Mouse (Mus musculus): Measurements from ENCODE around the gene Mettl16. TPM values are rescaled to one million over a fixed set of nuclear protein-coding genes. Genes with fewer than 3 reads are reported as not detected.

The Mettl16 gene
- polyA plus RNA-seq, 1 experiment from 2014 or later: 58.4 TPM

- Histone ChIP-seq H3K27ac (no peak overlapping the region), H3K4me1 (peaks cover 21% of the 10 kb centered on the region), H3K9ac (no peak overlapping the region), H3K4me2 (no peak overlapping the region), H3K9me3 (no peaks in the 10 kb centered on the region), H3K4me3 (no peak overlapping the region), H3K36me3 (peaks cover 10% of the 10 kb centered on the region), H3K27me3 (0 out of 2 replicates have a peak, but pooled peaks cover 16% of the 10 kb centered on the region)
- no peak for ATAC-seq (ENCODE audit: insufficient number of reproducible peaks, insufficient read depth, low FRiP score, low TSS enrichment, low read depth)
- WGBS: 95% methylated on average over 5 of the region's 5 CpGs
These were observed 56.1 kb downstream of the Mettl16 start for GRCm38 (mm10) chr11:74826702-74827101.

DNA sequence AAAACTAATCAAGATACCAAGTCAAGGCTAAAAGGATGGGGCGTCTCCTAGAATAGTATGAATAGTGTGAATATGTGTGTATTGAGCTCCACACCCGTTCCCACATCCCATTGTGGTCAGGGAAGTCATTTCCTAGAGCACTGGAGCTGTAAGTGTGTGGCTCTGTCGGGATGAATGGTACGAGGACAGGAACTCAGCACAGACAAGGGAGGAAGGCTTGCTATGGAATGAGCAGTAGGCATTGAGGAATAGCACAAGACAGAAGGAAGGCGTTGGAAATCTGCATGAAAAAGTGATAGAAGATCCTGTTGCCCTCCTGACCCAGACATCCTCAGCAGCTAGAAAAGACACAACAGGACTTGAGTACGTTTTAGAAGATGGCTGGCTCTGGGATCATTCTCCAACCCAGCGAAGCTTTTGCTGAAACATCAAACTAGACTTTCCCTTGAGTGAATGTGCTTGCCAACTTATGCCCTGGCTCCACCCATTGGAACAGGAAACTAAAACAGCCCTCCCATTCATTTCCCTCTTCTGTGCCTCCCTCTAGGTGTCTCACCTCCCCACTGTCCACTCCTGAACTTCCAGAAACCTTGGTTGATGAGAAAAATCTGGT lies 57.3 kb downstream of the Mettl16 start:
- Histone ChIP-seq H3K9me3 (no peaks in the 10 kb centered on the region), H3K4me2 (no peak overlapping the region), H3K9ac (0 out of 2 replicates have a peak overlapping the region, but pooled peaks have one; percentile 4), H3K36me3 (peaks cover 8% of the 10 kb centered on the region), H3K4me1 (peaks cover 26% of the 10 kb centered on the region), H3K27ac (no peak overlapping the region), H3K4me3 (no peak overlapping the region), H3K27me3 (0 out of 2 replicates have a peak, but pooled peaks cover 16% of the 10 kb centered on the region)
- no peak for ATAC-seq (ENCODE audit: insufficient number of reproducible peaks, insufficient read depth, low FRiP score, low TSS enrichment, low read depth)
- 71% methylated on average over 7 of the region's 7 CpGs for WGBS

- whole genome bisulfite sequencing: 40% methylated on average over 2 of the region's 2 CpGs
- Histone ChIP-seq H3K4me1 (peaks cover 32% of the 10 kb centered on the region), H3K27me3 (0 out of 2 replicates have a peak, but pooled peaks cover 16% of the 10 kb centered on the region), H3K27ac (no peak overlapping the region), H3K4me3 (no peak overlapping the region), H3K9ac (no peak overlapping the region), H3K36me3 (0 out of 2 replicates have a peak, but pooled peaks cover 2% of the 10 kb centered on the region), H3K4me2 (no peak overlapping the region), H3K9me3 (no peaks in the 10 kb centered on the region)
- no peak for ATAC-seq (ENCODE audit: insufficient number of reproducible peaks, insufficient read depth, low FRiP score, low TSS enrichment, low read depth)
These were observed 57.8 kb downstream of the Mettl16 start for GRCm38 (mm10) chr11:74828404-74828931.

- H3K36me3 ChIP-seq: no peaks in the 10 kb centered on the region
- H3K27ac ChIP-seq: no peak overlapping the region
- 0 out of 2 replicates have a peak overlapping the region, but pooled peaks have one; percentile 92 for H3K9ac ChIP-seq
- ATAC-seq (ENCODE audit: insufficient number of reproducible peaks, insufficient read depth, low FRiP score, low TSS enrichment, low read depth): no peak
- peaks cover 38% of the 10 kb centered on the region for H3K4me1 ChIP-seq
- H3K27me3 ChIP-seq: 0 out of 2 replicates have a peak, but pooled peaks cover 16% of the 10 kb centered on the region
- 16% methylated on average over 11 of the region's 11 CpGs for whole genome bisulfite sequencing
- H3K4me2 ChIP-seq: peak overlapping the region; percentile 88
- H3K4me3 ChIP-seq: peak overlapping the region; percentile 96
- no peaks in the 10 kb centered on the region for H3K9me3 ChIP-seq
These were observed 58.4 kb downstream of the Mettl16 start for GRCm38 (mm10) chr11:74828965-74829550.

DNA sequence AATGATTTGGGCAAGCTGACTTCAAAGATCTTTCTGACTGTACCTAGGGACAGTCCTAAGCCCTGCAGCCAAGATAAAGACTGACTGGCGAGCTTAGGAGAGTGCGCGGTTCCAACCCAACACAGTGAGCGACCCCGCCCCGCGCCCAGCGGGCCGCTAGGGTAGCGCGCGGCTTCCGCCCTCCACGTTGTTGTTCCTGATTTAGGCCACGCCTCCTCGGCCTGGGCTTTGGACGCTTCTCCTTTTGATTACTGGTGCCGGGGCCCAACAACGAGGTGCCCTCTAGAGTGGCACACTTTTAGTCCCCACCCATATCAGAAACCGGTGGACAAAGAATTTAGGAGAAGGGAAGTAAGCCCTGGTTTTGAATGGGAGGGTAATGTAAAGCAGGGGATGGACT lies 59.2 kb downstream of the Mettl16 start:
- H3K36me3 ChIP-seq: no peaks in the 10 kb centered on the region
- peak overlapping the region; percentile 88 for H3K4me2 ChIP-seq
- H3K9me3 ChIP-seq: no peaks in the 10 kb centered on the region
- H3K4me1 ChIP-seq: peaks cover 45% of the 10 kb centered on the region
- H3K27ac ChIP-seq: peak overlapping the region; percentile 97
- H3K4me3 ChIP-seq: peak overlapping the region; percentile 96
- under 1% methylated on average over 20 of the region's 20 CpGs for WGBS
- peak; percentile 54; the same call in 1 of the 2 replicates for ATAC-seq (ENCODE audit: insufficient number of reproducible peaks, insufficient read depth, low FRiP score, low TSS enrichment, low read depth)
- H3K9ac ChIP-seq: peak overlapping the region; percentile 92
- H3K27me3 ChIP-seq: 0 out of 2 replicates have a peak, but pooled peaks cover 16% of the 10 kb centered on the region

DNA sequence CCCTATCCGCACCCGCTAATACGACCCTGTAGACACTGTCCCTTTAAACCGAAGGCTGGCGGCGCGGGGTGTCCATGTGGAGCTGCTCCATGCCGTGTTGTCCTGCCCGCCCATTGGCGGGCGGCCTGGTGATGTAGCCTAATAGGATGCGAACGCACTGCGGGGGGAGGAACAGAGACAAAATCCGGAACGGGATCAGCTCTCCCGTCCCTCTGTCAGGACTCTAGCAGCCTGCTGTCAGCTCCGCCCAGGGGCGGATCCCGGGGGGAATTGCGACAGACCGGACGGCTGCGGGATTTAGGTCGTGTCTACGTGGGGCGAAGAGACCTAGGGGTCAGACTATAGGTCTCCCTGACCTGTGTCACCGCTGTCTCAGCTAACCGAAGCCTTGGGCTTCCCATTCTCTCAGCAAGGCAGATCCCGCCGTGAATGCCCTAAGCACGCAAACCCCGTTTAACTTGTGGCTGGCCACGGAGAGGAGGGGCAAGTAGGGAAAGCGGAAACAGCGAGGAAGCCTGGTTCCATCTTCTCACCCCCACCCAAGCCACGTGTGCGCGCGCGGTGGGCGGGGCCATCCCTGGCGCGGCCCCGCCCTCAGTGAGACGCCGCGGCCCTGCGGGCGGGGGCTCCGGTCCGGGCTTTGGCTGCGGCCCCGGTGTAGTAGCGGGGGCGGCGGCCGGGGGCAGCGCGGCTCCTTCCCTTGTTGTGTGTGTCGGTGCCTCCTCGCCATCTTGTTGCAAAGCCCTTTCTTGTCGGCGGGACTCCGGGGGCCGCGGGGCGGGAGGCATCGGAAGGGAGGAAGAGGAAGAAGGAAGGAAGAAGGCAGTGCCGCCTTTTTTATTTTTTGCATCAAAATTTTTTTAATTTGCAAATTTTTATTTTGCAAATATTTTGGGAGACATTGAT lies 59.9 kb downstream of the Mettl16 start, which contains the start of gene Mnt:
Gene Mnt, plus strand, starts transcription at position 665 of the 906 bp plus-strand sequence.
- peak; percentile 89 for ATAC-seq (ENCODE audit: insufficient number of reproducible peaks, insufficient read depth, low FRiP score, low TSS enrichment, low read depth)
- peak within 1 kb of the TSS; percentile 88 for H3K4me2 ChIP-seq
- WGBS: under 1% methylated on average over 69 of the region's 70 CpGs

GRCm38 (mm10) chr11:74831191-74831605 lies 60.6 kb downstream of the Mettl16 start:
- ATAC-seq (ENCODE audit: insufficient number of reproducible peaks, insufficient read depth, low FRiP score, low TSS enrichment, low read depth): no peak
- H3K4me1 ChIP-seq: peaks cover 53% of the 10 kb centered on the region
- H3K27me3 ChIP-seq: 0 out of 2 replicates have a peak, but pooled peaks cover 16% of the 10 kb centered on the region
- WGBS: under 1% methylated on average over 34 of the region's 35 CpGs
- peak overlapping the region; percentile 97 for H3K27ac ChIP-seq
- H3K4me3 ChIP-seq: peak overlapping the region; percentile 96
- H3K4me2 ChIP-seq: peak overlapping the region; percentile 88
- H3K9ac ChIP-seq: peak overlapping the region; percentile 92
- H3K36me3 ChIP-seq: no peaks in the 10 kb centered on the region
- H3K9me3 ChIP-seq: no peaks in the 10 kb centered on the region

More for the DNA sequence above, 59.9 kb downstream of the Mettl16 start, which contains the start of gene Mnt:
- Histone ChIP-seq H3K27me3 (0 out of 2 replicates have a peak, but pooled peaks cover 16% of the 10 kb centered on the region), H3K4me3 (peak within 1 kb of the TSS; percentile 96), H3K9me3 (no peaks in the 10 kb centered on the region), H3K27ac (peak within 1 kb of the TSS; percentile 97), H3K36me3 (no peaks in the 10 kb centered on the region), H3K9ac (peak within 1 kb of the TSS; percentile 92), H3K4me1 (peaks cover 48% of the 10 kb centered on the region)

GRCm38 (mm10) chr11:74831606-74832451 lies 61.2 kb downstream of the Mettl16 start:
- Histone ChIP-seq H3K4me1 (peaks cover 58% of the 10 kb centered on the region), H3K27ac (peak overlapping the region; percentile 97), H3K36me3 (0 out of 2 replicates have a peak, but pooled peaks cover 5% of the 10 kb centered on the region), H3K4me3 (peak overlapping the region; percentile 96), H3K9ac (peak overlapping the region; percentile 92), H3K9me3 (no peaks in the 10 kb centered on the region), H3K27me3 (0 out of 2 replicates have a peak, but pooled peaks cover 16% of the 10 kb centered on the region), H3K4me2 (peak overlapping the region; percentile 88)
- ATAC-seq (ENCODE audit: insufficient number of reproducible peaks, insufficient read depth, low FRiP score, low TSS enrichment, low read depth): peak; percentile 79
- under 1% methylated on average over 61 of the region's 61 CpGs for WGBS

DNA sequence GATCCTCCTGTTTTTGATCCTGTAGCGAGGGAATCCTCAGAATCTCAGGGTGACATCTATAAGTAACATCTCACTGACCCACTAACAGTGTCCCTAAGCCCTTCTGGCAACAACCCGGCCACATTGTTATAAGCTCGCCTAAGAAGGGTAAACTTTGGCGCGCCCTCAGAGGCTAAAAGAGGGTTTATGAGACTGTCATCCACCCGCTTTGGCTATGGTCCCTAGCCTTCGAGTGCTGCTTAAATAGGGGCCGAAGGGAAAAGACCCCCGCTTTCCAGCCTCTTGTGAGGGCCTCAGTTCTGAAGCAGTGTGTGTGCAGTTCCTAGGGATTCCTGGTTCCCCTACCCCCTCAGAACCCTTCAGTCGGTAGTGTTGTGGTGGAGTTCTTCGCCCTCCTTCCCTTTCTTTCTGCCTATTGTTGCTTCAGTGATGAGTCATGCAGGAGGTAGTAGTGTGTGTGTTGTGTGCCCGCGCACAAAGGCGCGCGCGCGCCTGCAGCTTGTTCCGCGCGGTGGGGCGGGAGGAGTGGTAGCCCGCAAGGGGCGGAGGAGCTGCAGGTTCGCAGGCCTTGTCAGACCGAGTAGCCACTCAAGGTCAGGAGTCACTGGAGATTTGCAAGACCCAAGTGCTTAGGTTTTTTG lies 62.0 kb downstream of the Mettl16 start:
- H3K4me2 ChIP-seq: peak overlapping the region; percentile 88
- peak overlapping the region; percentile 96 for H3K4me3 ChIP-seq
- H3K27ac ChIP-seq: peak overlapping the region; percentile 97
- H3K36me3 ChIP-seq: 0 out of 2 replicates have a peak, but pooled peaks cover 8% of the 10 kb centered on the region
- no peak for ATAC-seq (ENCODE audit: insufficient number of reproducible peaks, insufficient read depth, low FRiP score, low TSS enrichment, low read depth)
- H3K27me3 ChIP-seq: 0 out of 2 replicates have a peak, but pooled peaks cover 16% of the 10 kb centered on the region
- H3K9ac ChIP-seq: peak overlapping the region; percentile 66
- H3K4me1 ChIP-seq: peaks cover 66% of the 10 kb centered on the region
- H3K9me3 ChIP-seq: no peaks in the 10 kb centered on the region
- WGBS: under 1% methylated on average over 26 of the region's 26 CpGs
